Mouse (Mus musculus) T-helper 17 cell (primary cell): ENCODE measurements around the gene Urad.

Experiments used
- in situ Hi-C, 2 experiments: fragments of 300-600 bp; cut with MboI, MseI; formaldehyde crosslinking; loops; 1 replicate in 1 of 2; 2 replicates in 1 of 2; pipeline ENCODE4 v1.15.1; 2025; ENCODE audit warnings: high pct_unique_total_duplicates in 2 of 2

The Urad gene

DNA sequence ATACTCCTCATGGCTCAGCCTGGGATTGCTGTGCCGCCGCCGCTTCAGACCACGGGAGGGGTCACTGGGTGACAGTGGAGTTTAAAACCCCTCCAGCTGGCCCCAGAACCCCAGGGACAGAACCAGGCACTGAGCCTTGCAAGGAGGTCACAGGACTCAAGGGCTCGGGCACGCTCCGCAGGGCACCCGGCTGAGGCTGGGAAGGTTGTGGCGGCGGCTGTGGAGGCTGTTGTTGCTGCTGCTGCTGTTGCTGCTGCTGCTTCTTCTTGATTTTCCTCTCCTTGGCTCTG is 20.5 kb downstream of the Urad start:
- in situ Hi-C loops = no loop called here

- in situ Hi-C loops = no loop called here
Observed at GRCm38 (mm10) chr5:147300917-147301780, 21.1 kb downstream of the Urad start.

- in situ Hi-C loops = no loop called here
Observed at GRCm38 (mm10) chr5:147300001-147300363, 22.3 kb downstream of the Urad start.

GRCm38 (mm10) chr5:147299255-147300000 is 22.8 kb downstream of the Urad start:
- in situ Hi-C loops = loop anchor here in 1 of 2 experiments (25.0 kb wide), 1 partner anchor 1062 kb away; the partner anchor contains the start of gene Cdk8

DNA sequence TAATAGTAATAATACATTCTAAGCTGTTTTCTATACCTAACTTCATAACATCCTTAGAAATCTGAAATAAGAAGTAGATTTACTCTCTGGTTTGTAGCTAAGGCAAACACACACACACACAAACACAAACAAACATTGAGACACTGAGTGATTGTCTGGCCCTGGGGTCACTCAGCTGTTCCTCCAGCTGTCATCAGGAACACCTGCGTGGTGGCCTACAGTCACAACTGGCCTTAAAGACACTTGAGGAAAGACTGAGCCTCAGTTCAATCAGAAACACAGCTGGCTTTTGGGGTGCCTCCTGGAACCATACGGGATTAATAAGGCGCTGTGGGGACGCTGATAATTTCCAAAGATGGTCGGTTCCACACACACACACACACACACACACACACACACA is 25.0 kb downstream of the Urad start:
- in situ Hi-C loops = loop anchor here in 1 of 2 experiments (25.0 kb wide), 1 partner anchor 1060 kb away; the partner anchor contains the start of gene Cdk8

GRCm38 (mm10) chr5:147294121-147294520 is 28.1 kb downstream of the Urad start:
- in situ Hi-C loops = loop anchor here in 1 of 2 experiments (25.0 kb wide), 1 partner anchor 1057 kb away; the partner anchor contains the start of gene Cdk8

DNA sequence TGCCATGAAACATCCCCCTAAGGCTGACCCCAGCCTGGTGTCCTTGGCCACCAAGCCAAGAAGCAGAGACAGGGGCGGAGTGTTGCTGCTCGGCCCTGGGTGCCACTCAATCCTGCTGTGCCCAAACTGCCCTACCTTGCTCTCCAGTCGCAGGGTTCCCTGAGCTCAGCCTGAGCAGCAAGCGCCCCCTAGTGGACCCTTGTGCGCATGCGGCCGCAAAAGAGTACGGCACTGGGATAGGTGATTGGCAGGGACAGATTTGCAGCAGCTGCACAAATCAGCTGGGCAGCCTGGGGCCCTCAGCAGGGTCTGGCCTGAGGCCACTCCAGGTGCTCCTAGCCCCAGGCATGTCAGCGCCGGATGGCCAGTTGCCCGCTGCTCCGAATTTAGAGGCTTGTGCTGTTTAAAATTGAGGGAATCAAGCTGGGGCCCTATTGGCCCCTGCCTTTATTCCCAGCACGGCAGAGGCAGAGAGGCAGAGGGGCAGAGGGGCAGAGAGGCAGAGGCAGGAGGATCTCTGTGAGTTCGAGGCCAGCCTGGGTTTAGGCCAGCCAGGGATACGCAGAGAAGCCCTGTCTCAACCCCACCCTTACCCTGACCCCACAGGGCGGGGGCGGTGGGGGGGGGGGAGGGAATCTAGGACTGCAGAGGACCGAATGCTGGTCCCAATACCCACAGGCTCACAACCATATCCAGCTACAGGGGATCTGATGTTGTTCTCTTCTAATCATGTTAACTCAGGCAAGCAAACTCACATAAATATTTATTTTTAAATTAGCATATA is 28.9 kb downstream of the Urad start:
- in situ Hi-C loops = loop anchor here in 1 of 2 experiments (25.0 kb wide), 1 partner anchor 1056 kb away; the partner anchor contains the start of gene Cdk8

- in situ Hi-C loops = loop anchor here in 1 of 2 experiments (25.0 kb wide), 1 partner anchor 1055 kb away; the partner anchor contains the start of gene Cdk8
Observed at GRCm38 (mm10) chr5:147292506-147293120, 29.6 kb downstream of the Urad start.

DNA sequence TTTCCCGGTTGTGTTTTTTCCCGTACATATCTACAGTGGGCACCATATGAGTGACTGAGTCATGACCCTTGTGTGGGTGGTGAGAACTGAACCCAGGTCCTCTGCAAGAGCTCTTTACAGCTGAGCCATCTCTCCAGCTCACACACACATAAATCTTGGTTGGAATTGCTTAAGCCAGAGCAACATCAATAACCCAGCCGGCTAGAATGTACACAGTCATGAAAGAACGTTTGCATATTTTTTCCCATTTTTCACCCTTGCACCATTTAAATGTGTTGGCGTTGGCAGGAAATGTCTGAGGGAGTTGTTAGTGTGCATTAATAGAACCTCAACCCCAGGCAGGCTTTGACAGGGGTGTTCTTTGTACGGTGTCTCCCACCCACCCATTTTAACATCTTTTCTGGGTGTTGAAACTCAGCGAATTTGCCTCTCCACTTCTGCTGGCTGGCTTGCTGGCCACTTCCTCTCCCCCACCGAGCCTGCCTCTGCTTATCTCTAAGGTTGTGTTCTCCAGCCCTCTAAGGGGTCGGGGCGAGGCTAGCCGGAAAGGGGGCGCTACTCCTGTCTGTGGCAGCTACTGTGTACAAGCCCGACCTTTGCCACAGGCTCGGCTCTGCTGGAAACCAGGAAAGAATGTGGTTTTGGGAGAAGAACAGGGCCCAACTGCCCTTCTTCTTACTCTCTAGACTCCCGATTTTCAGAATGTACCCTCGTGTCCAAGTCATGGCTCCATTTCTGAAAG is 30.3 kb downstream of the Urad start:
- in situ Hi-C loops = loop anchor here in 1 of 2 experiments (25.0 kb wide), 1 partner anchor 1055 kb away; the partner anchor contains the start of gene Cdk8

DNA sequence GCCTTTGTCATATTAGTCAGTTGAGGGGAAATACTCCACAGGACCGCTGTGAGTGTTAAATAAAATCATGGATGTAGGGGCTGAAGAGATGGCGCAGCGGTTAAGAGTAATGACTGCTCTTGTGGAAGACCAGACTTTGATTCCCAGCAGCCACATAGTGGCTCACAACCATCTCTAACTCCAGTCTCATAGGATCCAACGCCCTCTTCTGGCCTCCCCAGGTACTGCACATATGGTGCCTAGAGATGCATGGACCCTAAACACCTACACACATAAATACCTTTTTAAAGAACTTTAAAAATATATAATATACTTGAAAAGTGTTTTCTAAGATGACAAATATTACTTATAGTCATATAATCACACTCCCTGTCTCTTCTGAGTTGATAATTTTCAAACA is 37.9 kb downstream of the Urad start:
- in situ Hi-C loops = loop anchor here in 1 of 2 experiments (25.0 kb wide), 1 partner anchor 1047 kb away; the partner anchor contains the start of gene Cdk8

DNA sequence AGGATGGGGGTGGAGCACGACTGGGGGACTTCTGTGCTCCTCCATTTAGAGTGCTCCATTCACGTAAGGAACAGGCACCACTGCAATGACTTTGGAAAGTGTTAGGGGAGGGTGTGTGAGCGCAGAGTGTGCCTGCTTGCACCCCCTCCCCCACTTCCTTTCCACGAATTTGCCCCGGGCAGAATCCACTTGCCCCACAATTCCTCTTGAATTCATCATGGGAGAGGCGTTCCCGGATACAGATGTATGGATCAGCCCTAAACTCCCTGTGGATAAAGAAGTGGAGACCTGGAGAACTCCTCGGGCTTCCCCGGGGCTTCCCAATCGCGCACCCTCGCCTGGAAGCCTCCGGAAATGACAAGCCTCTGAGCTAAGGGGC is 44.7 kb downstream of the Urad start:
- in situ Hi-C loops = loop anchor here in 1 of 2 experiments (25.0 kb wide), 1 partner anchor 1040 kb away; the partner anchor contains the start of gene Cdk8

DNA sequence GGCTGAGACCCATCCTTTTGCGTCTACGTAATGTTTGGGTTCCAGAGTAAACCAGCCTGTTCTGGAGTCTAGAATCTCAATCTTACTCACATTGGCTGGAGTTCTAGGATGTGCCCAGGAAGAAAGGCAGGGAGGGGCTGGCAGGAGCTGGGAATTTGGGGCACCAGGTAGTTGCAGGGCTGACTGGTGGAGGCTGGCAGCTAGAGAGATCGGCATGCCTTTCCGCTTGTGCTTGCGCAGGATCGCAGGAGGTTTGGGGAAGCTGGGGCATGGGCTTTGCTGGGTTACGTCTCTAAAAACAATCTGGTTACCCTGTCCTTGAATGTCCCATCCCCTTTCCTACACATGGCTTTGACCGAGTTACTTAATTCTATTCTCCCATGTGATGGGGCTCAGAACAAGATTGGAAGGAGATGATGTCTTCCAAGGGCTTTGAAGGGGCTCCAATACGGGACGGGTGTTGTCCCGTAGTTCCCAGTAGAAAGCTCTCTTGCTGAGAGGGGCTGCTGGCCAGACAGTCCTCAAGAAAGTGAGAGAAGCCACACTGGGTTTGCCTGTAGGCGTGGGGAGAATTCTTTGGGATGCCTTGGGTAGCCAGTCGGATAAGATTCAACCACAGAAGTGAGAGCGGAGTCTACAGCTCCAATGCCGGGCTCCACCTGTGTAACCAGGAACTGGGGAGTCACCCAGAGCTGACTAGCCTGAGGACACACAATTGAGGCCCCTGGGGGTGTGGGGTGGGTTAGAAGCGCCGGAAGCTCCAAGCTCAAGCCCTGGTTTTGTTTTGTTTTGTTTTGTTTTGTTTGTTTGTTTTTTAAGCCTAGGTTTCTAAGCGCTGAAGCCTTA is 45.3 kb downstream of the Urad start:
- in situ Hi-C loops = loop anchor here in 1 of 2 experiments (25.0 kb wide), 1 partner anchor 1040 kb away; the partner anchor contains the start of gene Cdk8

GRCm38 (mm10) chr5:147275761-147276160 is 46.5 kb downstream of the Urad start:
- in situ Hi-C loops = loop anchor here in 1 of 2 experiments (25.0 kb wide), 1 partner anchor 1038 kb away; the partner anchor contains the start of gene Cdk8

DNA sequence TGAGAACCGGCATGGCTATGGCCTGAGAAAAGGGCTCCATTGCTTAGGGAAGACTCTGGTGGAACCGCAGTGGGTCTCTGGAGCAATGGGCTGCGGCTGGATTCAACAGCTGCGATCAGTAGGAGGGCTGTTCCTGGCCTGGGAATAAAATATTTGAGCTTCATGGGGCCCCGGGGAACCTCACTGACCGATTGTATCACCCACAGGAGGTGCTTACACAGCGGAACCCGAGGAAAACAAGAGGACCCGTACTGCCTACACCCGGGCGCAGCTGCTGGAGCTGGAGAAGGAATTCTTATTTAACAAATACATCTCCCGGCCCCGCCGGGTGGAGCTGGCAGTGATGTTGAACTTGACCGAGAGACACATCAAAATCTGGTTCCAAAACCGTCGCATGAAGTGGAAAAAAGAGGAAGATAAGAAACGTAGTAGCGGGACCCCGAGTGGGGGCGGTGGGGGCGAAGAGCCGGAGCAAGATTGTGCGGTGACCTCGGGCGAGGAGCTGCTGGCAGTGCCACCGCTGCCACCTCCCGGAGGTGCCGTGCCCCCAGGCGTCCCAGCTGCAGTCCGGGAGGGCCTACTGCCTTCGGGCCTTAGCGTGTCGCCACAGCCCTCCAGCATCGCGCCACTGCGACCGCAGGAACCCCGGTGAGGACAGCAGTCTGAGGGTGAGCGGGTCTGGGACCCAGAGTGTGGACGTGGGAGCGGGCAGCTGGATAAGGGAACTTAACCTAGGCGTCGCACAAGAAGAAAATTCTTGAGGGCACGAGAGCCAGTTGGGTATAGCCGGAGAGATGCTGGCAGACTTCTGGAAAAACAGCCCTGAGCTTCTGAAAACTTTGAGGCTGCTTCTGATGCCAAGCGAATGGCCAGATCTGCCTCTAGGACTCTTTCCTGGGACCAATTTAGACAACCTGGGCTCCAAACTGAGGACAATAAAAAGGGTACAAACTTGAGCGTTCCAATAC is 47.8 kb downstream of the Urad start:
- in situ Hi-C loops = loop anchor here in 1 of 2 experiments (25.0 kb wide), 1 partner anchor 1037 kb away; the partner anchor contains the start of gene Cdk8

DNA sequence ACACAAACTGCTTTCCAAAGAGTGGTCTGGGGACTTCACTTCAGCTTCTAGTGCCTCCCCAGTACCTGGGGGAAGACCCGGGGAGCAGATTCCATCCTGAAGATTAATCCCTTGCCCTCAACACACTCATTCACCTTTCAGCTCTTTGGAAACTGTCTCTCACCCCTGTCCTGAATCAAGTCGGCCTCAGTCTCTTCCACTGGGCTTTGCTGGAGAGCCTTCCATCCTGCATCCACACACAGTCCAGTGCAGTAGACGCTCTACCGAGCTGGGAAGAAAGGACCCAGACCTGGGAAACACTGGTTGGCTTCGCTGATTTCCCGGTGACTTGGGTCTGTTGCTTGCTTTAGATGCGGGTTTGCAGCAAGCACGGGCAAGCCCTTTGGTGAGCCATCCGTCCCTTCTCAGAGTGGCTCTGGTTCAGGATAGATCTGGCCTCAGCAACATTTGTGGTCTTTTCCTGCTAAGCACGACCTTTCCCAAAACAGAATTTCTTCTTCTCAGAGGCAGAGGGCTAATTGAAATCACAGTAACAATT is 49.4 kb downstream of the Urad start:
- in situ Hi-C loops = no loop called here

DNA sequence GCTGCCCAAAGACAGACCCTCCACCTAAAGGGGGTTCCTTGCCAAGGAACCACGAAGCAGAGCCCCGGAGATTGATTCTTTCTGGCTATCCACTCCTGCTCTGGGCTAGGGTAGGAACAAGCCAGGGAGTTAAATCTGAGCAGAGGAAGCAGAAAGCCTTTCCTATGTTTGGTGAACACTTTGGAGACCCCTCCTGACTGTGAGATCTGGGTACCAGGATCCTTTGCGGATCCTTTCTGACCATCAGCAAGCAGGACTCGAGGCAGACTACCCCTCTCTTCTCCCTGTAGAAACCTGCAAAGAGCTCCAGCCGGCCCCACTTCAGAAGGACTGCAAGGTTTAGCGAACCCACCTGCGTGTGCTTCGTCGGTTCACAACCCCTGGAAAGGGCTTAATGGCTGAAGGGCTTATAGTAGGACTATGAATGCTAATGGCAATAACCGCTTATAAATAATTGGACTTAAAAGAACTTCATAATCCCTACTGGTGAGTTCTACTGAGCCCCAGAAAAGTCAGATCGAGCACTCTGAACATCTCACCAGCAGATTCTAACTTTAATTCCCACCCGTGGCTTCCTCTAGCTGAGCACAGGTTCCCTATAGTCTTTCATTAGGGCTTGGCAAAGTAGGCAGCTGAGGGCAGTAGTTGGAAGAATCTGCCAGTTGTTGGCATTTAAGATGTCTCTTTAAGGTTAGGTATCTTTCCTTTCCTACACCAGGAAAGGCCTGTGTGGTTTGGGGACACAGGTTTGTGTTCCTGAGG is 50.0 kb downstream of the Urad start:
- in situ Hi-C loops = no loop called here
